Mouse (Mus musculus) ES-E14 (cell line): ENCODE results near the gene Dnajc28. TPM values are rescaled to one million over a fixed set of nuclear protein-coding genes. Genes with fewer than 3 reads are reported as not detected.

Experiments
- DNase-seq: peaks from one replicate; pipeline ENCODE4 v3.0.0-alpha.2; 2013; ENCODE audit warnings: low read depth, low spot score
- H3K27ac ChIP-seq: 2 replicates; pipeline ENCODE4 v1.5.1; 2012; ENCODE audit warnings: low read depth, mild to moderate bottlenecking, low read length, moderate library complexity, mixed read lengths; ENCODE audit not compliant: poor library complexity, insufficient read depth, severe bottlenecking
- H3K36me3 ChIP-seq: 2 replicates; pipeline ENCODE4 v1.6.1; 2012; ENCODE audit warnings: mild to moderate bottlenecking, low read length, moderate library complexity, mixed read lengths; ENCODE audit not compliant: control insufficient read depth, poor library complexity, insufficient read depth, severe bottlenecking
- H3K4me1 ChIP-seq, 2 experiments: fragments of 150-350 bp in 1 of 2; sonication (generic) in 1 of 2; 2 replicates each; pipeline ENCODE4 v1.6.1; 2012; ENCODE audit warnings: low read length in 2 of 2, mild to moderate bottlenecking in 1 of 2, mixed read lengths in 1 of 2; ENCODE audit not compliant: control insufficient read depth in 2 of 2, insufficient read depth in 2 of 2, poor library complexity in 1 of 2
- H3K4me3 ChIP-seq, 2 experiments: fragments of 150-350 bp in 1 of 2; sonication (generic) in 1 of 2; 2 replicates each; pipeline ENCODE4 v1.5.1; 2012; ENCODE audit warnings: low read length in 2 of 2, low read depth in 1 of 2, mild to moderate bottlenecking in 1 of 2, mixed read lengths in 1 of 2; ENCODE audit not compliant: insufficient read depth in 1 of 2, poor library complexity in 1 of 2, severe bottlenecking in 1 of 2
- H3K9ac ChIP-seq: 2 replicates; pipeline ENCODE4 v1.6.1; 2012; ENCODE audit warnings: low read depth, mild to moderate bottlenecking, low read length, mixed read lengths; ENCODE audit not compliant: poor library complexity, insufficient read depth, severe bottlenecking
- H3K9me3 ChIP-seq: fragments of 150-350 bp; sonication (generic); 2 replicates; pipeline ENCODE4 v1.6.1; 2012; ENCODE audit warnings: low read depth, mild to moderate bottlenecking, low read length; ENCODE audit not compliant: control insufficient read depth, insufficient read depth
- CHD2 ChIP-seq: IDR thresholded peaks from 2 replicates; pipeline ENCODE4 v1.6.1; 2014; ENCODE audit warnings: mild to moderate bottlenecking, low read depth, low read length, inconsistent platforms
- HCFC1 ChIP-seq: IDR thresholded peaks from 2 replicates; pipeline ENCODE4 v1.6.1; 2012; ENCODE audit warnings: low read length, inconsistent platforms, borderline replicate concordance; ENCODE audit not compliant: insufficient read depth
- MAFK ChIP-seq: IDR thresholded peaks from 2 replicates; pipeline ENCODE4 v1.6.1; 2014; ENCODE audit warnings: mild to moderate bottlenecking, low read depth, low read length, inconsistent platforms; ENCODE audit not compliant: insufficient read depth
- ZC3H11A ChIP-seq: IDR thresholded peaks from 2 replicates; pipeline ENCODE4 v1.6.1; 2012; ENCODE audit warnings: low read depth, mild to moderate bottlenecking, inconsistent platforms, low read length, borderline replicate concordance
- ZNF384 ChIP-seq: IDR thresholded peaks from 2 replicates; pipeline ENCODE4 v1.6.1; 2012; ENCODE audit warnings: low read depth, low read length, inconsistent platforms
- in situ Hi-C, 2 experiments: fragments of 600-800 bp; cut with MboI; formaldehyde crosslinking; loops; one replicate each; pipeline ENCODE4 v1.15.1; 2025; ENCODE audit warnings: low sequenced_read_pairs in 2 of 2, inconsistent platforms in 1 of 2; ENCODE audit not compliant: unreplicated experiment in 2 of 2
- total RNA-seq: library from RNA; depleted of rRNA; stranded (reverse); fragments of 300-350 nt; gene quantifications from 2 replicates; pipeline ENCODE4 v1.2.3, GENCODE M21; 2012

The Dnajc28 gene
- total RNA-seq, 1 experiment = 1.7 TPM

- in situ Hi-C loops = no loop called here
- H3K4me3 ChIP-seq = no peak overlapping the region
- H3K27ac ChIP-seq = no peak overlapping the region
These were observed 21.3 kb upstream of the Dnajc28 start for GRCm38 (mm10) chr16:91640171-91640570.

DNA sequence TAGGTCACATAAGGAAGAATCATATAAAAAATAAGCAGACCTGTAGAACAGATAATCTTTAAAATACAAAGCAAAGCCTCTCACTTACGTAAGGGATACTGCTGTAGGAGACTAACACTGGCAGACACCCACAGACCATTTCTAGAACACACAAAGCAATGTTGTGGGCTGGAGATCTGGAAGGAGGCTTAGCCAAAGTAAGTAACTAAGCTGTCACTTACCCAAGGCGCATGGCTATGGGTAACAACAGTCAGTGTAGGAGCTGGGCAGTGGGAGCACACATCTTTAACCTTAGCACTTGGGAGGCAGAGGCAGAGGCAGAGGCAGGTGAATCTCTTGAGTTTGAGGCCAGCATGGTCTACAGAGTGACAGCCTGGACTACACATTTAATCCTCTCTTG, 20.8 kb upstream of the Dnajc28 start:
- Histone ChIP-seq H3K9me3 (no peaks in the 10 kb centered on the region), H3K36me3 (peaks cover 69% of the 10 kb centered on the region), H3K4me1 (no peaks in the 10 kb centered on the region; a peak in 1 of 4 replicates), H3K4me3 (no peak overlapping the region), H3K27ac (no peak overlapping the region), H3K9ac (no peak overlapping the region)
- DNase-seq = no peak
- TF ChIP-seq HCFC1 (no peak), CHD2 (no peak), MAFK (no peak), ZC3H11A (no peak), ZNF384 (no peak)
- in situ Hi-C loops = no loop called here

More at GRCm38 (mm10) chr16:91640171-91640570, 21.3 kb upstream of the Dnajc28 start:
- peaks cover 0 to 2% of the 10 kb centered on the region in 2 experiments; a peak in 1 of 4 replicates for H3K4me1 ChIP-seq
- no peak overlapping the region for H3K9ac ChIP-seq
- no peak for TF ChIP-seq MAFK
- TF ChIP-seq ZC3H11A = no peak
- TF ChIP-seq ZNF384 = no peak
- no peak for TF ChIP-seq HCFC1
- TF ChIP-seq CHD2 = no peak
- no peaks in the 10 kb centered on the region for H3K9me3 ChIP-seq
- DNase-seq = no peak
- H3K36me3 ChIP-seq = peaks cover 68% of the 10 kb centered on the region

DNA sequence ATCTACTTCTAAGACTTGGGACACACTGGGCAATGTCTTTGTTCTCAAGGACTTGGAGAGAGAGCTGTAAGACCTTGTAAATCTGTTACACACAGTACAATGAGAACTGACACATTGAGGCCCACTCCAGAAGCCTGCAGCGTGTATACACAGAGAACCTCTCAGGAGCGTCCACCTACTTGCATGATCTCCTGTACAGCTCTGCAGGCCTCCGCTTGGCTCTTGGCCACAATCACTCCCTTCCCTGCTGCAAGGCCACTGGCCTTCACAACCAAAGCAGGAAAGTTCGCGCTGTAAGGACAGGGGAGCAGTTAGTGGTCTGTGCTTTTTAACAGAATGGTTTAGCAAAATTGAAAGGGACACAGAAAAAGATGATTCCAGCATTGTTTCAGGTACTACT, 20.3 kb upstream of the Dnajc28 start:
- TF ChIP-seq HCFC1 = no peak
- TF ChIP-seq CHD2 = no peak
- no peak for TF ChIP-seq ZC3H11A
- TF ChIP-seq MAFK = no peak
- H3K27ac ChIP-seq = no peak overlapping the region
- H3K4me1 ChIP-seq = no peaks in the 10 kb centered on the region; a peak in 1 of 4 replicates
- H3K9me3 ChIP-seq = no peaks in the 10 kb centered on the region
- H3K4me3 ChIP-seq = no peak overlapping the region
- DNase-seq = no peak
- H3K36me3 ChIP-seq = peaks cover 69% of the 10 kb centered on the region
- in situ Hi-C loops = no loop called here
- no peak overlapping the region for H3K9ac ChIP-seq

GRCm38 (mm10) chr16:91633641-91634040, 14.8 kb upstream of the Dnajc28 start:
- no peak for TF ChIP-seq MAFK
- no peak for TF ChIP-seq HCFC1
- TF ChIP-seq CHD2 = no peak
- no peak for TF ChIP-seq ZC3H11A
- TF ChIP-seq ZNF384 = no peak
- H3K4me1 ChIP-seq = no peaks in the 10 kb centered on the region
- no peaks in the 10 kb centered on the region for H3K9me3 ChIP-seq
- in situ Hi-C loops = no loop called here
- H3K9ac ChIP-seq = no peak overlapping the region
- H3K36me3 ChIP-seq = peaks cover 75% of the 10 kb centered on the region
- no peak for DNase-seq
- H3K4me3 ChIP-seq = no peak overlapping the region
- no peak overlapping the region for H3K27ac ChIP-seq

GRCm38 (mm10) chr16:91632940-91633339, 14.1 kb upstream of the Dnajc28 start:
- Histone ChIP-seq H3K27ac (no peak overlapping the region), H3K4me1 (no peaks in the 10 kb centered on the region), H3K36me3 (peaks cover 77% of the 10 kb centered on the region), H3K4me3 (no peak overlapping the region), H3K9ac (no peak overlapping the region), H3K9me3 (no peaks in the 10 kb centered on the region)
- no peak for DNase-seq
- TF ChIP-seq ZC3H11A (no peak), CHD2 (no peak), MAFK (no peak), ZNF384 (no peak), HCFC1 (no peak)
- in situ Hi-C loops = no loop called here
